Mouse (Mus musculus) hindbrain, embryonic 14.5 days (tissue): ENCODE measurements around the gene Olfr1499. TPM values are rescaled to one million over a fixed set of nuclear protein-coding genes. Genes with fewer than 3 reads are reported as not detected.
A peak's percentile ranks its signal among the peaks of the same experiment; 100 is the strongest.
"Not testable (repeated sequence)": the region's sequence is repeated elsewhere in the genome, so short reads cannot be mapped to it uniquely, and the experiment has no call there.

Experiments used
- ATAC-seq: fragments of 200-750 bp; cut with Nextera tagmentation; 2 replicates; pipeline ENCODE4 v1.8.0; 2017; ENCODE audit warnings: moderate number of reproducible peaks, mild to moderate bottlenecking, moderate TSS enrichment, moderate library complexity; ENCODE audit not compliant: low FRiP score
- DNase-seq: peaks from one replicate; pipeline ENCODE4 v3.0.0-alpha.2; 2015; ENCODE audit warnings: low spot score
- H3K27ac ChIP-seq: fragments of 300-500 bp; sonication (generic); 2 replicates; pipeline ENCODE4 v1.5.1; 2014; ENCODE audit warnings: mild to moderate bottlenecking, moderate library complexity
- H3K27me3 ChIP-seq: fragments of 300-500 bp; sonication (generic); 2 replicates; pipeline ENCODE4 v1.6.1; 2014; ENCODE audit warnings: mild to moderate bottlenecking, low read length, mixed read lengths; ENCODE audit not compliant: control insufficient read depth, insufficient read depth
- H3K36me3 ChIP-seq: fragments of 300-500 bp; sonication (generic); replicated peaks from 2 replicates; pipeline ENCODE4 v1.6.1; 2014; ENCODE audit not compliant: control insufficient read depth, insufficient read depth
- H3K4me1 ChIP-seq: fragments of 300-500 bp; sonication (generic); replicated peaks from 2 replicates; pipeline ENCODE4 v1.6.1; 2014; ENCODE audit warnings: antibody characterized with exemption, low read length, mixed read lengths; ENCODE audit not compliant: control insufficient read depth, insufficient read depth
- H3K4me2 ChIP-seq: fragments of 300-500 bp; sonication (generic); replicated peaks from 2 replicates; pipeline ENCODE4 v1.6.1; 2014; ENCODE audit warnings: mild to moderate bottlenecking, moderate library complexity
- H3K4me3 ChIP-seq: fragments of 300-500 bp; sonication (generic); replicated peaks from 2 replicates; pipeline ENCODE4 v1.5.1; 2014; ENCODE audit warnings: mild to moderate bottlenecking, low read length
- H3K9ac ChIP-seq: fragments of 300-500 bp; sonication (generic); 2 replicates; pipeline ENCODE4 v1.6.1; 2014
- H3K9me3 ChIP-seq: fragments of 300-500 bp; sonication (generic); 2 replicates; pipeline ENCODE4 v1.6.1; 2016; ENCODE audit warnings: low read length; ENCODE audit not compliant: control insufficient read depth
- WGBS: fragments of 180-500 bp; shearing (Covaris S2); extraction: QIAGEN DNeasy Blood & Tissue Kit; methylation state at CpG from one replicate; pipeline ENCODE4 v1.1.7; 2014; 5-methylcytosine and 5-hydroxymethylcytosine counted together
- polyA plus RNA-seq: library from polyadenylated mRNA; unstranded; fragments of >200 nt; fragmentation: Nextera tagmentation; extraction: Ambion mirVana; gene quantifications from 2 replicates; pipeline ENCODE4 v1.2.1, GENCODE M21; 2014

Olfr1499 gene
- polyA plus RNA-seq: not detected in 2 replicates

GRCm38 (mm10) chr19:13819347-13819746 lies at the start of gene Olfr1499:
Olfr1499 (minus strand) TSS chr19:13819447.
- Histone ChIP-seq H3K4me2 (no peak within 1 kb of the TSS), H3K27me3 (no peaks in the 10 kb centered on the region), H3K9me3 (no peaks in the 10 kb centered on the region), H3K9ac (no peak within 1 kb of the TSS), H3K4me1 (no peaks in the 10 kb centered on the region), H3K27ac (no peak within 1 kb of the TSS), H3K4me3 (no peak within 1 kb of the TSS), H3K36me3 (no peaks in the 10 kb centered on the region)
- ATAC-seq (no peak), DNase-seq (no peak)

- no peak within 1 kb of the TSS for H3K4me2 ChIP-seq
- H3K4me3 ChIP-seq: no peak within 1 kb of the TSS
- H3K4me1 ChIP-seq: no peaks in the 10 kb centered on the region
- no peak within 1 kb of the TSS for H3K9ac ChIP-seq
- 92% methylated on average over 1 of the region's 1 CpGs for WGBS
- no peaks in the 10 kb centered on the region for H3K9me3 ChIP-seq
- no peak for ATAC-seq
- no peak within 1 kb of the TSS for H3K27ac ChIP-seq
- no peaks in the 10 kb centered on the region for H3K27me3 ChIP-seq
- DNase-seq: no peak
- H3K36me3 ChIP-seq: no peaks in the 10 kb centered on the region
These were observed 42.2 kb upstream of the Olfr1499 start, which contains the start of gene Olfr1502 for GRCm38 (mm10) chr19:13861495-13861894. Olfr1502 (plus strand) TSS chr19:13861795.

DNA sequence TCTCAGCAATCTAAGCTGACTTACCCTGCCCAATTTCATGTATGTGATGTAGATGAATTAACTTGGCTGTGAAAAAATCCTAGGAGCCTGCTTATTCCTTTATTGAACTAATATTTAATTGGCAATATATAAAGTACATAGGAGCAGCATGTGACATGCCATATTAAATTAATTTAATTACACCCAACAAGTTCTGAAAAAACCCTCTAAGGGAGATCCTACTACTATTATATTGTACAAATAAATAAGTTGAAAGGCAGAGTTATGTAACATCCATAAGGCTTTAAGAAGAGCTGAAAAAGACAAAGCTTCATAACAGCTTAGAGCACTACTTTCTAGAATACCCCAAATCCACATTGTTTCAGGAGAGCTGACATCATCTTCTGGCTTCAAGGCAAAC lies 31.3 kb upstream of the Olfr1499 start, which contains the start of gene Olfr1501:
Gene Olfr1501, minus strand, starts transcription at position 101 of the 400 bp plus-strand sequence.
- not testable (repeated sequence) for H3K36me3 ChIP-seq

DNA sequence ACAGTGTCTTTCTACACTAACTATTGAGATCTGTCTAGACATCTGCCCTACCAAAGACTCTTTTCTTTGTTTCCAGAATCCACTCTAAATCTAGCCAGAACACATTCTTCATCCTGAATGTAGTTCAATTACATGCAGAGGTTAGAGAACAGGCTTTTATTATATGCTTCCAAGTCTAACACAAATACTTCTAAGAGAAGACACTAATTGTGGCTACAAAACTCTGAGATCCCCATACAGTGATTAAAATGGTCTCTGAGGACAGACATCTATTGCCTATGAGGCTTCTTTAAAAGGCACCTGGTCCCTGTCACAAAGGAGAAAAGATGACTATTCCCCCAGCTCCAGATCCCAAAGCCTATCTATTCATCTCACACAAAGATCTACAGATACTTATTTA lies 11.1 kb upstream of the Olfr1499 start, which contains the start of gene Olfr1500:
Gene Olfr1500, minus strand, starts transcription at position 101 of the 400 bp plus-strand sequence.
- ATAC-seq: no peak
- Histone ChIP-seq H3K9me3 (no peaks in the 10 kb centered on the region), H3K4me2 (no peak within 1 kb of the TSS), H3K4me3 (no peak within 1 kb of the TSS), H3K4me1 (no peaks in the 10 kb centered on the region), H3K27ac (no peak within 1 kb of the TSS), H3K27me3 (no peaks in the 10 kb centered on the region), H3K9ac (no peak within 1 kb of the TSS), H3K36me3 (no peaks in the 10 kb centered on the region)
- no peak for DNase-seq

More for the DNA sequence above, 31.3 kb upstream of the Olfr1499 start, which contains the start of gene Olfr1501:
- H3K4me1 ChIP-seq, H3K9me3 ChIP-seq, DNase-seq, H3K27ac ChIP-seq, H3K9ac ChIP-seq, H3K27me3 ChIP-seq, H3K4me3 ChIP-seq, H3K4me2 ChIP-seq, ATAC-seq: not testable (repeated sequence)

DNA sequence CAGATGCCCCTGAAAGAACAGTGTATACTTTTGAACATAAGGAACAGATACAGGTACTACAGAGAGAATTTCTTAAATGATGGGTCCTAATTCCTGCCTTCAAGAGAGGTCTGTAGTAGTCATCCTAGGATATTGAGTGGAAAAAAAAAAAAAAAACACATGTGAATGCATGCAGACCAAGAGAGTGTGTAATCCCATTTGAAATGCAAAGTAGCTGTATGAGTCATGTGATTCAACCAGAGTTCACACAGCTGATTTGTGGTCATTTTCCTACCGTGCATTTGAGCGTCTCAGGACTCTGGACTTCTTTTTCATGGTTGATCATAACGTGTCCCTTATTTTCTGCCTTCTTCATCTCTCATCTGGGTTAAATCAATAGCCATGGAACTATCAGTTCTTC lies 9.2 kb upstream of the Olfr1499 start:
- Histone ChIP-seq H3K27ac (no peak overlapping the region), H3K9ac (no peak overlapping the region), H3K36me3 (no peaks in the 10 kb centered on the region), H3K4me1 (no peaks in the 10 kb centered on the region), H3K4me2 (no peak overlapping the region), H3K9me3 (no peaks in the 10 kb centered on the region), H3K4me3 (no peak overlapping the region), H3K27me3 (no peaks in the 10 kb centered on the region)
- no peak for ATAC-seq
- DNase-seq: no peak
- WGBS: 81% methylated on average over 3 of the region's 3 CpGs

- Histone ChIP-seq H3K4me3 (no peak overlapping the region), H3K9me3 (no peaks in the 10 kb centered on the region), H3K4me1 (no peaks in the 10 kb centered on the region), H3K36me3 (no peaks in the 10 kb centered on the region), H3K9ac (no peak overlapping the region), H3K27ac (no peak overlapping the region), H3K4me2 (no peak overlapping the region), H3K27me3 (no peaks in the 10 kb centered on the region)
- DNase-seq: no peak
- 74% methylated on average over 5 of the region's 5 CpGs for WGBS
- ATAC-seq: no peak
These were observed 1.6 kb upstream of the Olfr1499 start for GRCm38 (mm10) chr19:13820847-13821246.

- no peaks in the 10 kb centered on the region for H3K36me3 ChIP-seq
- no peak overlapping the region for H3K4me3 ChIP-seq
- H3K27ac ChIP-seq: no peak overlapping the region
- no peaks in the 10 kb centered on the region for H3K27me3 ChIP-seq
- WGBS: 40% methylated on average over 5 of the region's 5 CpGs
- no peak overlapping the region for H3K9ac ChIP-seq
- H3K4me1 ChIP-seq: no peaks in the 10 kb centered on the region
- no peak overlapping the region for H3K4me2 ChIP-seq
- no peak for ATAC-seq
- no peaks in the 10 kb centered on the region for H3K9me3 ChIP-seq
- peak; percentile 58 for DNase-seq
These were observed 420 bp downstream of the Olfr1499 start for GRCm38 (mm10) chr19:13818827-13819226.

- Histone ChIP-seq H3K36me3 (no peaks in the 10 kb centered on the region), H3K9me3 (no peaks in the 10 kb centered on the region), H3K4me3 (no peak overlapping the region), H3K27ac (no peak overlapping the region), H3K4me1 (no peaks in the 10 kb centered on the region), H3K4me2 (no peak overlapping the region), H3K27me3 (no peaks in the 10 kb centered on the region), H3K9ac (no peak overlapping the region)
- WGBS: 62% methylated on average over 2 of the region's 2 CpGs
- DNase-seq (no peak), ATAC-seq (no peak)
These were observed 6.4 kb downstream of the Olfr1499 start for GRCm38 (mm10) chr19:13812823-13813222.

DNA sequence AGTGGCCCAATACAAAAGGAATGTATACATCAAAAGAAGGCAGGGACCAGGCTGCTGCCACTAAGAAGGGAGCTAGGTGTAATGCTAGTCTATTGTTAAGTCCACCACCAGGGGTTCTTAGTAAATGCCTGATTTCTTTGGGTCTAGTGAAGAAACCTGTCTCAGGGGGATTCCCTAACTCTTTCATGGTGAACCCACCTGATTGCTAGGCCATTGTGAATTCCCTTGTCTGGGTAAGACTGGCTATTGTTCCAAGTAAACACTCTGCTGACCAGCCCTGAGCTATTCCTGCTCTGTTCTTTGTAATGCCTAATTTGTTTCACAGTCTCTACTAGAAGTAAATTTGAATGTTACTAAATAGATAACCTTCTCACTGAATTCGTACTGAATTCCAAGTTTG lies 13.8 kb downstream of the Olfr1499 start:
- not testable (repeated sequence) for H3K9ac ChIP-seq, H3K4me3 ChIP-seq, H3K4me2 ChIP-seq, H3K36me3 ChIP-seq, H3K27me3 ChIP-seq, ATAC-seq, H3K9me3 ChIP-seq, H3K27ac ChIP-seq, DNase-seq, H3K4me1 ChIP-seq
- WGBS: 60% methylated on average over 1 of the region's 1 CpGs

DNA sequence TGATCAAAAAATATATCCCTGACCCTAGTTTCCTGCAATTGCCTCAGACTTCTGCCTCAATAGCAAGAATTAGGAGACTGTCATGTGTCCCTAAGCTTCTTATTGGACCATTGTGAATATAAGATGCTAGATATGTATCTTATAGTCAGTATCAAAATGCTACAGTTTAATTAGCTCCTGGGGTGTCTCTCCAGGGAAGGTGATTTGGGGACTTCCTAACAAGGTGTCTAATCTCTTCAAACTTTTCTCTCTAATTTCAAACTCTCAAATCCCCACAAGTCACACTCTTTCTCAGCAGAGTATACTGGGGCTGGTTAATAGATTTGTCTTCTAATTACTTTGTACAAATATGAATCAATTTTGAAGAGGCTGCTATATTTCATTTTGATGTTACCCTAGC lies 21.1 kb downstream of the Olfr1499 start, which contains the start of gene Olfr1497:
Gene Olfr1497, minus strand, starts transcription at position 101 of the 400 bp plus-strand sequence.
- Histone ChIP-seq H3K36me3 (no peaks in the 10 kb centered on the region), H3K27me3 (no peaks in the 10 kb centered on the region), H3K4me3 (no peak within 1 kb of the TSS), H3K27ac (no peak within 1 kb of the TSS), H3K9ac (no peak within 1 kb of the TSS), H3K9me3 (no peaks in the 10 kb centered on the region), H3K4me2 (no peak within 1 kb of the TSS), H3K4me1 (no peaks in the 10 kb centered on the region)
- no peak for DNase-seq
- ATAC-seq: no peak
